Mouse (Mus musculus): ENCODE results near the gene Pkp4.

- TF ChIP-seq POLR2A (IDR thresholded peaks at IDR 0.05; ENCODE audit: low read depth, low read length) (no peak), CTCF (IDR thresholded peaks at IDR 0.05; ENCODE audit: borderline replicate concordance, insufficient read depth, low read length) (no peak)
Observed at GRCm38 (mm10) chr2:59364156-59364842, 203.6 kb downstream of the Pkp4 start.

Data from embryonic fibroblast, embryonic 13.5 days (primary cell).